Mouse (Mus musculus) MEL (cell line): Measurements from ENCODE around the gene Rps21. TPM values are rescaled to one million over a fixed set of nuclear protein-coding genes. Genes with fewer than 3 reads are reported as not detected.

Experiments
- DNase-seq: peaks from one replicate; pipeline ENCODE4 v3.0.0; 2011; ENCODE audit warnings: low read depth, low spot score
- H3K27ac ChIP-seq: 2 replicates; pipeline ENCODE4 v1.5.1; 2012; ENCODE audit warnings: low read depth, mild to moderate bottlenecking, control low read depth, low read length, moderate library complexity; ENCODE audit not compliant: control insufficient read depth
- H3K27me3 ChIP-seq, 2 experiments: fragments of 150-350 bp in 1 of 2; sonication (generic) in 1 of 2; 2 replicates each; pipeline ENCODE4 v1.6.1; 2012; ENCODE audit warnings: low read length in 2 of 2, mild to moderate bottlenecking in 2 of 2, improper control_type of control experiment in 1 of 2, moderate library complexity in 1 of 2; ENCODE audit not compliant: insufficient read depth in 2 of 2, control insufficient read depth in 1 of 2
- H3K36me3 ChIP-seq, 2 experiments: 2 replicates each; pipeline ENCODE4 v1.6.1; 2012 to 2014; ENCODE audit warnings: low read length in 2 of 2, improper control_type of control experiment in 1 of 2, inconsistent platforms in 1 of 2, mild to moderate bottlenecking in 1 of 2; ENCODE audit not compliant: insufficient read depth in 2 of 2, control insufficient read depth in 1 of 2
- H3K4me1 ChIP-seq, 2 experiments: fragments of 150-350 bp in 1 of 2; sonication (generic) in 1 of 2; 2 replicates each; pipeline ENCODE4 v1.6.1; 2012; ENCODE audit warnings: low read length in 2 of 2, improper control_type of control experiment in 1 of 2, mild to moderate bottlenecking in 1 of 2; ENCODE audit not compliant: insufficient read depth in 2 of 2, control insufficient read depth in 1 of 2
- H3K4me3 ChIP-seq, 2 experiments: fragments of 150-350 bp in 1 of 2; sonication (generic) in 1 of 2; 2 replicates each; pipeline ENCODE4 v1.5.1; 2012; ENCODE audit warnings: low read depth in 2 of 2, low read length in 2 of 2, mild to moderate bottlenecking in 2 of 2, moderate library complexity in 2 of 2, control low read depth in 1 of 2, improper control_type of control experiment in 1 of 2; ENCODE audit not compliant: control insufficient read depth in 1 of 2, insufficient read depth in 1 of 2
- H3K79me2 ChIP-seq: 2 replicates; pipeline ENCODE4 v1.6.1; 2012; ENCODE audit warnings: mild to moderate bottlenecking, low read length, moderate library complexity; ENCODE audit not compliant: control insufficient read depth, poor library complexity, insufficient read depth
- H3K9ac ChIP-seq: 2 replicates; pipeline ENCODE4 v1.6.1; 2012; ENCODE audit warnings: low read depth, mild to moderate bottlenecking, control low read depth, low read length, moderate library complexity; ENCODE audit not compliant: control insufficient read depth, poor library complexity, severe bottlenecking
- H3K9me3 ChIP-seq: fragments of 150-350 bp; sonication (generic); replicated peaks from 2 replicates; pipeline ENCODE4 v1.6.1; 2012; ENCODE audit warnings: mild to moderate bottlenecking, low read length, improper control_type of control experiment, moderate library complexity; ENCODE audit not compliant: insufficient read depth
- BHLHE40 ChIP-seq: IDR thresholded peaks from 2 replicates; pipeline ENCODE4 v1.6.1; 2012; ENCODE audit warnings: low read depth, mild to moderate bottlenecking, inconsistent platforms, low read length, improper control_type of control experiment, borderline replicate concordance
- CHD1 ChIP-seq: IDR thresholded peaks from 2 replicates; pipeline ENCODE4 v1.6.1; 2012; ENCODE audit warnings: low read depth, mild to moderate bottlenecking, inconsistent platforms, low read length, improper control_type of control experiment
- E2F4 ChIP-seq: IDR thresholded peaks from 2 replicates; pipeline ENCODE4 v1.6.1; 2011; ENCODE audit warnings: low read depth, low read length, improper control_type of control experiment, borderline replicate concordance
- ETS1 ChIP-seq: IDR thresholded peaks from 2 replicates; pipeline ENCODE4 v1.6.1; 2012; ENCODE audit warnings: low read depth, mild to moderate bottlenecking, inconsistent platforms, low read length, improper control_type of control experiment, moderate library complexity
- GATA1 ChIP-seq: IDR thresholded peaks from 2 replicates; pipeline ENCODE4 v1.6.1; 2011; ENCODE audit warnings: low read depth, low read length, improper control_type of control experiment
- MAX ChIP-seq: IDR thresholded peaks from 2 replicates; pipeline ENCODE4 v1.6.1; 2011; ENCODE audit warnings: low read length, improper control_type of control experiment
- MAZ ChIP-seq: IDR thresholded peaks from 2 replicates; pipeline ENCODE4 v1.6.1; 2012; ENCODE audit warnings: low read depth, mild to moderate bottlenecking, inconsistent platforms, low read length, improper control_type of control experiment
- MEF2A ChIP-seq: IDR thresholded peaks from 2 replicates; pipeline ENCODE4 v1.6.1; 2014; ENCODE audit warnings: low read depth, mild to moderate bottlenecking, inconsistent platforms, low read length, improper control_type of control experiment; ENCODE audit not compliant: poor library complexity, insufficient replicate concordance, severe bottlenecking; ENCODE audit errors: extremely low read depth
- MXI1 ChIP-seq: IDR thresholded peaks from 2 replicates; pipeline ENCODE4 v1.6.1; 2011; ENCODE audit warnings: mild to moderate bottlenecking, low read depth, low read length, improper control_type of control experiment
- MYB ChIP-seq: IDR thresholded peaks from 2 replicates; pipeline ENCODE4 v1.6.1; 2011; ENCODE audit warnings: mild to moderate bottlenecking, low read depth, low read length, improper control_type of control experiment
- NELFE ChIP-seq: IDR thresholded peaks from 2 replicates; pipeline ENCODE4 v1.6.1; 2011; ENCODE audit warnings: low read depth, low read length, improper control_type of control experiment
- NRF1 ChIP-seq: IDR thresholded peaks from 2 replicates; pipeline ENCODE4 v1.6.1; 2014; ENCODE audit warnings: low read depth, mild to moderate bottlenecking, inconsistent platforms, low read length, improper control_type of control experiment, moderate library complexity; ENCODE audit not compliant: poor library complexity, insufficient read depth, severe bottlenecking
- POLR2A ChIP-seq, 2 experiments: IDR thresholded peaks; 2 replicates each; pipeline ENCODE4 v1.6.1; 2011 to 2012; ENCODE audit warnings: low read length in 2 of 2, mild to moderate bottlenecking in 2 of 2, control low read depth in 1 of 2, improper control_type of control experiment in 1 of 2, low read depth in 1 of 2, moderate library complexity in 1 of 2; ENCODE audit not compliant: control insufficient read depth in 1 of 2, insufficient read depth in 1 of 2, poor library complexity in 1 of 2
- POLR2AphosphoS2 ChIP-seq: IDR thresholded peaks from 2 replicates; pipeline ENCODE4 v1.6.1; 2011; ENCODE audit warnings: low read length, improper control_type of control experiment
- TBP ChIP-seq: IDR thresholded peaks from 2 replicates; pipeline ENCODE4 v1.8.0; 2011; ENCODE audit warnings: low read depth, low read length, improper control_type of control experiment
- TCF12 ChIP-seq: IDR thresholded peaks from 2 replicates; pipeline ENCODE4 v1.6.1; 2014; ENCODE audit warnings: low read depth, mild to moderate bottlenecking, inconsistent platforms, low read length, improper control_type of control experiment, moderate library complexity
- UBTF ChIP-seq: IDR thresholded peaks from 2 replicates; pipeline ENCODE4 v1.6.1; 2012; ENCODE audit warnings: low read depth, mild to moderate bottlenecking, inconsistent platforms, low read length, improper control_type of control experiment, moderate library complexity, borderline replicate concordance; ENCODE audit not compliant: insufficient read depth
- USF1 ChIP-seq: IDR thresholded peaks from 2 replicates; pipeline ENCODE4 v1.6.1; 2014; ENCODE audit warnings: low read depth, mild to moderate bottlenecking, inconsistent platforms, low read length, improper control_type of control experiment, moderate library complexity
- ZC3H11A ChIP-seq: IDR thresholded peaks from 2 replicates; pipeline ENCODE4 v1.6.1; 2012; ENCODE audit warnings: low read depth, mild to moderate bottlenecking, inconsistent platforms, low read length, improper control_type of control experiment
- ZNF384 ChIP-seq: IDR thresholded peaks from 2 replicates; pipeline ENCODE4 v1.6.1; 2012; ENCODE audit warnings: low read depth, mild to moderate bottlenecking, inconsistent platforms, low read length, improper control_type of control experiment
- polyA plus RNA-seq, 2 experiments: library from polyadenylated mRNA; stranded (reverse) in 1 of 2; unstranded in 1 of 2; fragments of >175 nt in 1 of 2; fragments of >200 nt in 1 of 2; gene quantifications; 2 replicates each; pipeline versions ENCODE4 v1.2.1 to v1.2.4; 2012; ENCODE audit warnings: low replicate concordance in 2 of 2, low read depth in 1 of 2; ENCODE audit not compliant: insufficient read length in 2 of 2, insufficient read depth in 1 of 2, missing spikeins in 1 of 2
- total RNA-seq: library from RNA; depleted of rRNA; stranded (reverse); fragments of 300-350 nt; gene quantifications from 2 replicates; pipeline ENCODE4 v1.2.3, GENCODE M21; 2012

Gene Rps21
- total and polyA plus RNA-seq, 3 experiments = 995 to 4,916 (median 1,182) TPM

DNA sequence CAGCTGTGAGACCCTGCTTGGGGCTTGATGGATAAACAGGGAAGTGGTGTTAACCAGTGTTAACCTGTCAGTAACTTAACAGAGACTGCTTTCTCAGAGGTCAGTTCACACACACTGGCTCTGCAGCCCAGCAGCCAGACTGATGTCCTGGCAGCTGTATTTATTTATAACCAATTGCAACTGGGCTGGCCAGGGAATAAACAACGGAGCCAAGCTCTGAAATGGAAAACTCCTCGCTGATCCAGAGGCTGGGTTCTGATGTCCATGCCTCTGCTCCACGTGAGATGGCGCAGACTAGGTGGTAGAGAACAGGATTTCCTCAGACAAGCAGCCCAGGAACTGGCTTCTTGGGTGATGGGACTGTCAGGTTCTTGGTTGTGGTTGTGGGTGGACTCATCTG is 34.8 kb downstream of the Rps21 start:
- no peak overlapping the region for H3K27ac ChIP-seq
- TF ChIP-seq ZC3H11A (no peak), E2F4 (no peak), MXI1 (no peak), MAZ (no peak), ZNF384 (no peak), CHD1 (no peak), NELFE (no peak), NRF1 (no peak), MAX (no peak), MEF2A (no peak), TCF12 (no peak), ETS1 (no peak), MYB (no peak), USF1 (no peak), BHLHE40 (no peak), GATA1 (no peak), POLR2A (IDR thresholded peaks at IDR 0.05; ENCODE audit: control insufficient read depth in 1 of 2, insufficient read depth in 1 of 2, low read depth in 1 of 2, low read length in 2 of 2, poor library complexity in 1 of 2) (no peak), UBTF (no peak), POLR2AphosphoS2 (no peak), TBP (no peak)
- DNase-seq = no peak
- no peak overlapping the region for H3K9ac ChIP-seq
- no peaks in the 10 kb centered on the region for H3K36me3 ChIP-seq
- peaks cover 8 to 10% of the 10 kb centered on the region in 2 experiments for H3K27me3 ChIP-seq
- no peak overlapping the region for H3K4me3 ChIP-seq
- no peaks in the 10 kb centered on the region for H3K79me2 ChIP-seq
- no peaks in the 10 kb centered on the region for H3K9me3 ChIP-seq
- H3K4me1 ChIP-seq = no peaks in the 10 kb centered on the region

- Histone ChIP-seq H3K9ac (no peak overlapping the region), H3K4me1 (no peaks in the 10 kb centered on the region), H3K27ac (no peak overlapping the region), H3K9me3 (no peaks in the 10 kb centered on the region), H3K36me3 (no peaks in the 10 kb centered on the region), H3K27me3 (peaks cover 7 to 8% of the 10 kb centered on the region in 2 experiments), H3K4me3 (no peak overlapping the region), H3K79me2 (no peaks in the 10 kb centered on the region)
- TF ChIP-seq MAZ = no peak
- no peak for DNase-seq
These were observed 35.7 kb downstream of the Rps21 start for GRCm38 (mm10) chr2:180292906-180293305.
